Mouse (Mus musculus) adrenal gland, postnatal 0 days (tissue): ENCODE results near the gene Gm8126. TPM values are rescaled to one million over a fixed set of nuclear protein-coding genes. Genes with fewer than 3 reads are reported as not detected.

Experiments used
- polyA plus RNA-seq: library from polyadenylated mRNA; unstranded; fragments of >200 nt; fragmentation: Nextera tagmentation; extraction: Ambion mirVana; gene quantifications from 2 replicates; pipeline ENCODE4 v1.2.1, GENCODE M21; 2015

The Gm8126 gene
- polyA plus RNA-seq = not detected in 2 replicates

GRCm38 (mm10) chr14:43258349-43258748 is at the start of gene Gm8126:
Gene Gm8126, plus strand, starts transcription at chr14:43258649.

DNA sequence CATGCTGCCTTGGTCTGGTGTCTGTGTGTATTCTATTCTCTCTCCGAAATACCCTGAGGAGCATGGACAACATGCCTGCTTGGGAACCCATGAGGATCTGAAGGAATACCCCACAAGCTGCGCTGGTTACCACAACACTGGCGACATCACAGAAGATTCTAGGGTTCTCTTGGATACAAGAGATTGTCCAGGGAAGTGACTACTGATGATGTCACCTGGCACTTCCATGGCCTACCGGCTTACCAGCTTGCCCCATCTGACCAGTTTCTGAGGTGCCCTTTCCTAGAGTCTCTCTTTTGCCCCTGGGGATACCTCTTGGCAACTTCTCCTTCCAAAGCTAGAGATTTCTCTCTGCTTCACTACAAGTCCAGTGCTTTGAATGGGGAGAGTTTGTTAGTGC is 23.2 kb upstream of the Gm8126 start, which contains the start of gene Gm8122:
Gene Gm8122 (minus strand): TSS at position 101 of the 400 bp plus-strand sequence.

GRCm38 (mm10) chr14:43274986-43275511 is 16.6 kb downstream of the Gm8126 start, which contains the start of gene Gm9732:
Gene Gm9732, plus strand, starts transcription at chr14:43275036.

GRCm38 (mm10) chr14:43293503-43293902 is 35.1 kb downstream of the Gm8126 start, which contains the start of gene Gm8127:
Gene Gm8127, minus strand, starts transcription at chr14:43293832.

Other genes with a start within 250 kb of the Gm8126 start
- not detected in 2 replicates for gene Gm10376, start 243.0 kb upstream of the Gm8126 start, polyA plus RNA-seq
- not detected in 2 replicates for gene Gm8094, start 182.0 kb upstream of the Gm8126 start, polyA plus RNA-seq
- not detected in 2 replicates for gene Gm8104, start 158.0 kb upstream of the Gm8126 start, polyA plus RNA-seq
- not detected in 2 replicates for gene Gm7233, start 78.8 kb upstream of the Gm8126 start, polyA plus RNA-seq
- not detected in 2 replicates for gene Gm8122, start 23.3 kb upstream of the Gm8126 start, polyA plus RNA-seq
- gene Gm9732, start 16.4 kb downstream of the Gm8126 start, polyA plus RNA-seq = not detected in 2 replicates
- not detected in 2 replicates for gene Gm8127, start 35.2 kb downstream of the Gm8126 start, polyA plus RNA-seq
- not detected in 2 replicates for gene 1700001F09Rik, start 89.2 kb downstream of the Gm8126 start, polyA plus RNA-seq
- not detected in 2 replicates for gene Gm8138, start 157.7 kb downstream of the Gm8126 start, polyA plus RNA-seq